Mouse (Mus musculus) G1E (cell line): Measurements from ENCODE around the gene Tmeff2.

Experiments used
- CTCF ChIP-seq: IDR thresholded peaks from 2 replicates; pipeline ENCODE4 v1.5.1; 2012; ENCODE audit warnings: low read depth, low read length, inconsistent platforms, mixed read lengths
- GATA1 ChIP-seq: IDR thresholded peaks from 2 replicates; pipeline ENCODE4 v1.6.1; 2012; ENCODE audit warnings: borderline replicate concordance, low read length, inconsistent platforms, mixed read lengths
- POLR2AphosphoS5 ChIP-seq: IDR thresholded peaks from 2 replicates; pipeline ENCODE4 v1.6.1; 2012; ENCODE audit warnings: low read depth, low read length, inconsistent platforms; ENCODE audit not compliant: insufficient replicate concordance

DNA sequence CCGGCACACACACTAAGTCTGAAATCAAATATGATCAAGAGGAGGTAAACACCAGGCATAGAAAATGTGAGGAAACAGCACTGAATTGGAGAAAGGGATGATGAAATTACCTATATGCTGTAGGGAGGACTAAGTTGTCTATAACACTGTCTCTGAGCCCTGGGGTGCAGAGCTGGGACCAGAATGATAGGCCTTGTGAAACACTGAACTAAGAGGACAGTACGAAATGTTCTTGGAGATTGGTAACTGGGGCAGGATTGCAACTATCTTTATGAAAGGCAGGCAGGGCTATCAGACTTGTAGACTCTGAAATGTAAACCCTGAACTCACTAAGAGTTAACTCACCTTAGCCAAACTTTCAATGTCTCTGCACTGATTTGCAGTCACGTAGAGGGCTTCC lies 242.3 kb downstream of the Tmeff2 start:
- TF ChIP-seq CTCF (no peak), POLR2AphosphoS5 (no peak), GATA1 (no peak)
